Mouse (Mus musculus): ENCODE measurements around the gene H2-T23. TPM values are rescaled to one million over a fixed set of nuclear protein-coding genes. Genes with fewer than 3 reads are reported as not detected.

H2-T23 gene
- polyA plus RNA-seq, 1 experiment = 3.7 TPM

GRCm38 (mm10) chr17:36001966-36002365, 30.7 kb downstream of the H2-T23 start:
- Histone ChIP-seq H3K4me3 (replicated peaks) (peak overlapping the region; percentile 37), H3K9me3 (ENCODE audit: control insufficient read depth, low read length) (peaks cover 33% of the 10 kb centered on the region), H3K4me1 (ENCODE audit: control insufficient read depth) (peaks cover 84% of the 10 kb centered on the region), H3K27me3 (ENCODE audit: control insufficient read depth) (no peaks in the 10 kb centered on the region), H3K36me3 (ENCODE audit: control insufficient read depth) (peaks cover 77% of the 10 kb centered on the region)
- TF ChIP-seq GATA1 (IDR thresholded peaks at IDR 0.05; ENCODE audit: low read length) (peak; percentile 37), TAL1 (IDR thresholded peaks at IDR 0.05; ENCODE audit: low read length) (peak; percentile 41; the same call in 2 of the 3 replicates)

- H3K27me3 ChIP-seq (ENCODE audit: control insufficient read depth) = no peaks in the 10 kb centered on the region
- peaks cover 86% of the 10 kb centered on the region for H3K4me1 ChIP-seq (ENCODE audit: control insufficient read depth)
- no peak for TF ChIP-seq GATA1 (IDR thresholded peaks at IDR 0.05; ENCODE audit: low read length)
- no peak for TF ChIP-seq TAL1 (IDR thresholded peaks at IDR 0.05; ENCODE audit: low read length)
- peaks cover 70% of the 10 kb centered on the region for H3K36me3 ChIP-seq (ENCODE audit: control insufficient read depth)
- H3K4me3 ChIP-seq (replicated peaks) = peak overlapping the region; percentile 37
- H3K9me3 ChIP-seq (ENCODE audit: control insufficient read depth, low read length) = peaks cover 33% of the 10 kb centered on the region
These were observed 31.3 kb downstream of the H2-T23 start for GRCm38 (mm10) chr17:36001121-36001897.

GRCm38 (mm10) chr17:36000349-36000748, 32.3 kb downstream of the H2-T23 start:
- H3K36me3 ChIP-seq (ENCODE audit: control insufficient read depth) = peaks cover 61% of the 10 kb centered on the region
- peaks cover 31% of the 10 kb centered on the region for H3K9me3 ChIP-seq (ENCODE audit: control insufficient read depth, low read length)
- H3K4me3 ChIP-seq (replicated peaks) = peak overlapping the region; percentile 69
- peaks cover 85% of the 10 kb centered on the region for H3K4me1 ChIP-seq (ENCODE audit: control insufficient read depth)
- TF ChIP-seq TAL1 (IDR thresholded peaks at IDR 0.05; ENCODE audit: low read length) = no peak
- no peak for TF ChIP-seq GATA1 (IDR thresholded peaks at IDR 0.05; ENCODE audit: low read length)
- no peaks in the 10 kb centered on the region for H3K27me3 ChIP-seq (ENCODE audit: control insufficient read depth)

- no peaks in the 10 kb centered on the region for H3K27me3 ChIP-seq (ENCODE audit: control insufficient read depth)
- H3K4me1 ChIP-seq (ENCODE audit: control insufficient read depth) = peaks cover 87% of the 10 kb centered on the region
- peaks cover 51% of the 10 kb centered on the region for H3K36me3 ChIP-seq (ENCODE audit: control insufficient read depth)
- H3K4me3 ChIP-seq (replicated peaks) = peak overlapping the region; percentile 69
- no peak for TF ChIP-seq GATA1 (IDR thresholded peaks at IDR 0.05; ENCODE audit: low read length)
- no peak for TF ChIP-seq TAL1 (IDR thresholded peaks at IDR 0.05; ENCODE audit: low read length)
- H3K9me3 ChIP-seq (ENCODE audit: control insufficient read depth, low read length) = peaks cover 31% of the 10 kb centered on the region
These were observed 33.3 kb downstream of the H2-T23 start for GRCm38 (mm10) chr17:35999356-35999755.

GRCm38 (mm10) chr17:35998545-35999305, 33.9 kb downstream of the H2-T23 start:
- H3K4me1 ChIP-seq (ENCODE audit: control insufficient read depth) = peaks cover 86% of the 10 kb centered on the region
- peaks cover 31% of the 10 kb centered on the region for H3K9me3 ChIP-seq (ENCODE audit: control insufficient read depth, low read length)
- no peaks in the 10 kb centered on the region for H3K27me3 ChIP-seq (ENCODE audit: control insufficient read depth)
- TF ChIP-seq TAL1 (IDR thresholded peaks at IDR 0.05; ENCODE audit: low read length) = no peak
- no peak for TF ChIP-seq GATA1 (IDR thresholded peaks at IDR 0.05; ENCODE audit: low read length)
- H3K36me3 ChIP-seq (ENCODE audit: control insufficient read depth) = peaks cover 45% of the 10 kb centered on the region
- peak overlapping the region; percentile 69 for H3K4me3 ChIP-seq (replicated peaks)

- H3K4me1 ChIP-seq (ENCODE audit: control insufficient read depth) = peaks cover 88% of the 10 kb centered on the region
- H3K36me3 ChIP-seq (ENCODE audit: control insufficient read depth) = peaks cover 36% of the 10 kb centered on the region
- TF ChIP-seq GATA1 (IDR thresholded peaks at IDR 0.05; ENCODE audit: low read length) (no peak), TAL1 (IDR thresholded peaks at IDR 0.05; ENCODE audit: low read length) (no peak)
- peaks cover 26% of the 10 kb centered on the region for H3K9me3 ChIP-seq (ENCODE audit: control insufficient read depth, low read length)
- H3K4me3 ChIP-seq (replicated peaks) = peak overlapping the region; percentile 69
- H3K27me3 ChIP-seq (ENCODE audit: control insufficient read depth) = no peaks in the 10 kb centered on the region
These were observed 34.7 kb downstream of the H2-T23 start for GRCm38 (mm10) chr17:35997713-35998510.

- H3K4me3 ChIP-seq (replicated peaks) = peak overlapping the region; percentile 69
- peaks cover 83% of the 10 kb centered on the region for H3K4me1 ChIP-seq (ENCODE audit: control insufficient read depth)
- peaks cover 27% of the 10 kb centered on the region for H3K36me3 ChIP-seq (ENCODE audit: control insufficient read depth)
- peaks cover 16% of the 10 kb centered on the region for H3K9me3 ChIP-seq (ENCODE audit: control insufficient read depth, low read length)
- TF ChIP-seq TAL1 (IDR thresholded peaks at IDR 0.05; ENCODE audit: low read length) (no peak), GATA1 (IDR thresholded peaks at IDR 0.05; ENCODE audit: low read length) (no peak)
- H3K27me3 ChIP-seq (ENCODE audit: control insufficient read depth) = no peaks in the 10 kb centered on the region
These were observed 35.7 kb downstream of the H2-T23 start for GRCm38 (mm10) chr17:35996949-35997348.

GRCm38 (mm10) chr17:35994879-35995240, 37.8 kb downstream of the H2-T23 start:
- peaks cover 11% of the 10 kb centered on the region for H3K36me3 ChIP-seq (ENCODE audit: control insufficient read depth)
- peaks cover 65% of the 10 kb centered on the region for H3K4me1 ChIP-seq (ENCODE audit: control insufficient read depth)
- H3K4me3 ChIP-seq (replicated peaks) = peak overlapping the region; percentile 83
- TF ChIP-seq TAL1 (IDR thresholded peaks at IDR 0.05; ENCODE audit: low read length) = no peak
- no peak for TF ChIP-seq GATA1 (IDR thresholded peaks at IDR 0.05; ENCODE audit: low read length)
- H3K27me3 ChIP-seq (ENCODE audit: control insufficient read depth) = no peaks in the 10 kb centered on the region
- peaks cover under 1% of the 10 kb centered on the region; the same call in 1 of the 2 replicates for H3K9me3 ChIP-seq (ENCODE audit: control insufficient read depth, low read length)
